Mouse (Mus musculus): ENCODE results near the gene Dbt. TPM values are rescaled to one million over a fixed set of nuclear protein-coding genes. Genes with fewer than 3 reads are reported as not detected.
"Not testable (repeated sequence)": the region's sequence is repeated elsewhere in the genome, so short reads cannot be mapped to it uniquely, and the experiment has no call there.

The Dbt gene
- polyA plus RNA-seq, 2 experiments from 2014 or later, result 12.5 to 13.6 TPM

DNA sequence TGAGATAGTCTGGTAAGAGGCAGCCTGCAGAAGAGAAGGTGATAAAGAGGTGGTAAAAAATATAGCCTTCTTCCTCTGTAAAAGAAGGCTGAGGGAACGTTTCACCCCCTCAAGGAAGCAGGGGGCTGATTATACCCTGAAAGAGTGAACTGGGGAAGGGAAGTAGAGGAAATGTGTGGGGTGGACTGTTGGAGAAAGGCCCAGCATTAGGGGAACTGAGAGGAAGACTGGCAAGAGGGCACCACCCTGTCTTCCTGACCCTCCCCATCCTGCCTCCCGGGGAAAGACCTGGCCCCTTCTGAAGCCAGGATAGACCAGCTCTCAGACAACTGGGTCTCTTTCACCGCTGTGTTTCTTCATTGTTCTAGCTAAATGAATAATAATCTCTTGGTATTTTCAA lies 29.7 kb downstream of the Dbt start:
- ATAC-seq, result no peak

GRCm38 (mm10) chr3:116547430-116547829 lies 34.6 kb downstream of the Dbt start:
- no peak for ATAC-seq

GRCm38 (mm10) chr3:116551362-116551761 lies 38.5 kb downstream of the Dbt start:
- no peak for ATAC-seq

GRCm38 (mm10) chr3:116561315-116561714 lies 48.4 kb downstream of the Dbt start:
- not testable (repeated sequence) for ATAC-seq

DNA sequence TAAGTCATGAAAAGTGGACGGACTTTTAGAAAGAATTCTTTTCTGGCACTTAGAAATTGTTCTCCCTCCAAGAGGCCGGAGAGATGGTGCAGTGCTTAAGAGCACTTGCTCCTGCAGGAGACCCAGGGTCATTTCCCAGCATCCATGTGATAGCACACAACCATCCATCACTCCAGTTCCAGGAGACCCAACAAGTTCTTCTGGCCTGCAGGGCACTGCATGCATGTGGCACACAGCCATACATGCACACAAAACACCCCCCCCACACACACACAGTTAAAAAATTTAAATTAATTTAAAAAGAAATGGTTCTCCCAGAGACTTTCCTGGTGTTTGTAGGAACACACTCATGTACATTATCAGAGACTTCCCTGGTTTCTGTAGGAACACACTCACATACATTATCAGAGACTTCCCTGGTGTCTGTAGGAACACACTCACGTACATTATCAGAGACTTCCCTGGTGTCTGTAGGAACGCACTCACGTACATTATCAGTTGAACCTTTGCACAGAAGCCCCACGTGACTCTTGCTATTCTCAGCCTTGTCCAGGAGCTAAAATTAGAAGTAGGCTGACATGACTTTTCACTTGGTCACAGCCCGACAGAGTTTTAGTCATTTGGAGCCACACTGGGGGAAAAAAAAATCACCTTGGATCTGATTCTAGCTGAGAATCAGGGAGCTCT lies 49.7 kb downstream of the Dbt start, which contains the start of gene Lrrc39:
Gene Lrrc39, plus strand, starts transcription at position 566 of the 687 bp plus-strand sequence.
- no peak for ATAC-seq

- no peak for ATAC-seq
Measured at GRCm38 (mm10) chr3:116563095-116563492, 50.2 kb downstream of the Dbt start.

DNA sequence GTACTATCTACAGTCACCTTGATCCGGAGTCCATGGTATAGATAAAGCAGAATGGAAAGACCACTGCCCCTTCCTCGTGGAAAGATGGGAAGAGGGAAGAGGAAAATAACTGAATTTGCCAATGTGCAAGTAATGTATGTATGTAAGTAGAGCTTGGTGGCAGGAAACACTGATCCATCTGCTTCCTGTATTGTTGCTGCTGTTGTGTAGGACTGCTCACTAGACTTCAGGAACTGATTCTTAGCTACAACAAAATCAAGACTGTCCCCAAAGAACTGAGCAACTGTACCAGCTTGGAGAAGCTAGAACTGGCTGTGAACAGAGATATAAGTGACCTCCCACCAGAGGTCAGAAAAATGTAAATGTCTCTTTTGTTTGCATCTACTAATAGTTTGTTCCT lies 57.8 kb downstream of the Dbt start:
- no peak for ATAC-seq

GRCm38 (mm10) chr3:116577286-116577685 lies 64.4 kb downstream of the Dbt start:
- ATAC-seq, result no peak

DNA sequence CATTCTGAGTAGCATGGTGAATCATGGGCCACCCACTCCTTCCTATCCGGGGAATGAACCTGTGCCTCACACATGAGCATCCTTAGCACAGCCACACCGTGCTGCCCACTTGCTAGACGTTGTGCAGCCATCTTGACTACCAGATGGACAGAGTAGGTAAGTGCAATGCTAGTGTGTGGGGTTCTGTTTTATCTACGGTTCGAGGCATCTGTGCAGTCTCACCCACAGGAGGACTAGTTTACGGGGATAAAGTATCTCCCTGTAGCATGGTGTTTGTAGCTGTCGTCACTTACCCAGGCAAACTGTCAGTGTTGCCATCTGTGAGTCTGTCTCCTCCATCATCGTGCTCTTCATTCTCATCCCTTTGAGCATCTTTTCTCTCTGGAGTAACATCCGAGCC lies 69.3 kb downstream of the Dbt start:
- ATAC-seq, result no peak

DNA sequence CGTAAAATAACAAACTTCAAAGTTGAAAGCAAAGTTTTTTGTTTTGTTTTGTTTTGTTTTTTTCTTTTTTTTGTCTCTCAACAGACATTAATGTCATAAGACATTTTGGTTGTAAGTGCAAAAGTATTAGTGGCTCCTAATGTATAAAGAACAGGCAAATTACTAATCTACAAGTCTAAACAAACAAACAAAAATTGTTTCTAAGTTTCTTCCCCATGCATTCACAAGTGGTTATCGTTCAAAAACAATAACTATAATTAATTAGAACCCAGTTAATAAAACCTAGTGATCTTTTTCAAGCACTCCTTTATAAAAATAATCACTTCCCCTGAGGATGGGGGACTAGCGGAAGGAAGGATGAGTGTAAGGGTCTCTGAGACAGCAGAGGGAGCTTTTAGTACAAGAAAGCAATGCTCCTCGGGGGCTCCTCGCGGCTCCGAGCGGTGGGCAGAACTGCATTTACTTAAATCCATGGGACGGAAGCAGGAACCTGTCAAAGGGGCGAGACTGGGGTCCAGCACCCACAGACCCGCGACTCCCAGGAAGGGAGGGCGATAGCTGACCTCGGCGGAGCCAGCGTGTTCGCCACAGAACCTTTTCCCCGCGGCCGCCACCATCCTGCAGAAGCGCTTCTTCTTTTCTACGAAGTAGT lies 81.3 kb downstream of the Dbt start:
- ATAC-seq, result peak; percentile 31

GRCm38 (mm10) chr3:116594728-116595602 lies 82.1 kb downstream of the Dbt start, which contains the start of gene Sass6:
Sass6 (plus strand) TSS chr3:116594982.
- peak; percentile 96 for ATAC-seq

GRCm38 (mm10) chr3:116595603-116595991 lies 82.7 kb downstream of the Dbt start:
- no peak for ATAC-seq

Other genes starting within 250 kb of the Dbt start
- 10 to 100 TPM; 10.1 to 10.5 TPM for gene Cdc14a, start 89.0 kb upstream of the Dbt start, polyA plus RNA-seq (2017; shearing (Covaris generic))
- 10 to 100 TPM; 16.8 to 20.7 TPM for gene Rtca, start 4.9 kb upstream of the Dbt start, polyA plus RNA-seq (2017; shearing (Covaris generic))
- gene Lrrc39, start 49.9 kb downstream of the Dbt start, polyA plus RNA-seq (2017; shearing (Covaris generic)), result under 1 TPM; 0.94 to 0.98 TPM
- gene Sass6, start 81.9 kb downstream of the Dbt start, polyA plus RNA-seq (2017; shearing (Covaris generic)), result 10 to 100 TPM; 11.5 to 15.3 TPM
- 10 to 100 TPM; 38.2 to 39.0 TPM for gene Trmt13, start 101.5 kb downstream of the Dbt start, polyA plus RNA-seq (2017; shearing (Covaris generic))
- gene Mfsd14a, start 149.6 kb downstream of the Dbt start, polyA plus RNA-seq (2017; shearing (Covaris generic)), result 10 to 100 TPM; 84.4 to 86.1 TPM
- not detected for gene Gm43191, start 168.2 kb downstream of the Dbt start, polyA plus RNA-seq (2017; shearing (Covaris generic))
- 1 to 10 TPM; 5.8 to 7.1 TPM for gene Slc35a3, start 199.8 kb downstream of the Dbt start, polyA plus RNA-seq (2017; shearing (Covaris generic))